Mouse (Mus musculus): Measurements from ENCODE around the gene Lrch3. TPM values are rescaled to one million over a fixed set of nuclear protein-coding genes. Genes with fewer than 3 reads are reported as not detected.
"Not testable (repeated sequence)": the region's sequence is repeated elsewhere in the genome, so short reads cannot be mapped to it uniquely, and the experiment has no call there.

The Lrch3 gene
- polyA plus RNA-seq, 1 experiment = 56.7 TPM

DNA sequence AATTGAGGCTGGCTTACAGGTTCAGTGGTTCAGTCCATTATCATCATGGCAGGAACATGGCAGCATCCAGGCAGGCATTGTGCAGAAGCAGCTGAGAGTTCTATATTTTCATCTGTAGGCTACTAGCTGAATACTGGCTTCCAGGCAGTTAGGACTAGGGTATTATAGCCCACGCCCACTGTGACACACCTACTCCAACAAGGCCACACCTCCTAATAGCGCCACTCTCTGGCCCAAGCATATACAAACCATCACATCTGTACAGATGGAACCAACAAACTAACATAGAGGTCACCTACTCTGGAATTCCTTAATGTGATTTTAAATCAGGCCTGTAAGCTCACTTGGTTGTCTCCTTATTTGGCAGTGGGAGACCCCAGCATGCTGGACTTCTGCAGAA is 134.8 kb downstream of the Lrch3 start:
- Histone ChIP-seq H3K27me3 (ENCODE audit: control insufficient read depth, insufficient read depth, low read length) (no peaks in the 10 kb centered on the region), H3K4me3 (replicated peaks; ENCODE audit: insufficient read depth, low read depth, low read length) (no peak overlapping the region), H3K4me1 (ENCODE audit: control insufficient read depth, insufficient read depth, low read length) (no peaks in the 10 kb centered on the region), H3K27ac (ENCODE audit: insufficient read depth, low read length) (no peak overlapping the region)
- no peak for TF ChIP-seq POLR2A (IDR thresholded peaks at IDR 0.05; ENCODE audit: borderline replicate concordance, insufficient read depth, low read length)
- TF ChIP-seq CTCF (IDR thresholded peaks at IDR 0.05; ENCODE audit: borderline replicate concordance, insufficient read depth, low read depth, low read length) = no peak
- WGBS = 80% methylated on average over 2 of the region's 2 CpGs
- DNase-seq = no peak

DNA sequence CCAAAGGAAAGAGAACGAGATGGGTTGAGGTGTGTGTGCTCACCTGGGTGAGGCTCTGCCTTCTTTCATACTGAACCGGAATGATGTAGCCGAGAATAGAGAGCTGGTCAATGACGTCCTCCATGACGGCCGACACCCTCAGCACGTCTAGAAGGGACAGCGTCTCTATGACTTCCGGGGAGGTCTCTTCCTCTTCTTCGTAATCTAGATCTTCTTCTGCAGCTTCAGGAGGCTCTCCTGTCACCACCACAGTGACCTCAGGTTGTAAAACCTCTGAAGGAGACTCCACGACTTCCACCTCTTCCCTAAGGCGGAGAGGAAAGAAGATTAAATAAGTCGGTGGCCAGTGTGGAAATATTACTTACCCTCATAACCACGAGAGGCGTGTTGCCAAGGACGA is 135.9 kb downstream of the Lrch3 start:
- TF ChIP-seq POLR2A (IDR thresholded peaks at IDR 0.05; ENCODE audit: borderline replicate concordance, insufficient read depth, low read length) (no peak), CTCF (IDR thresholded peaks at IDR 0.05; ENCODE audit: borderline replicate concordance, insufficient read depth, low read depth, low read length) (no peak)
- no peaks in the 10 kb centered on the region for H3K27me3 ChIP-seq (ENCODE audit: control insufficient read depth, insufficient read depth, low read length)
- no peak overlapping the region for H3K27ac ChIP-seq (ENCODE audit: insufficient read depth, low read length)
- H3K4me3 ChIP-seq (replicated peaks; ENCODE audit: insufficient read depth, low read depth, low read length) = no peak overlapping the region
- 91% methylated on average over 16 of the region's 16 CpGs for WGBS
- H3K4me1 ChIP-seq (ENCODE audit: control insufficient read depth, insufficient read depth, low read length) = no peaks in the 10 kb centered on the region
- no peak for DNase-seq

DNA sequence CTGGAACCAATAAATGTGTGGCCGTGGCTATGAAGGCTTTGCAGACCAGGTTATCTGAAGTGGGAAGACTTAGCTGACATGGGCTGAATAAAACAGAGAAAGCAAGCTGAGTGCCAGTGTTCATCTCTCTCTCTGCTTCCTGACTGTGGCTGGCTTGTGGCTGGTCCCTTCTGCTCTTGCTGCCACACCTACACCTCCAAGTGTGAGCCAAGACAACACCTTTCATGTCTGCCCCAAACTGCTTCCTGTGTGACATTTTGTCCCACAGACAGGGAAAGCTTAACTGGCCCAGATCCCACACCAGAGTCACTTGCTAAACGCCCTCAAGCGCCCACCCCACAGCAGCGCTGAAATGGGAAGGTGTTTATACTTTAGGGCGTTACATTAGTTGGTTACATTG is 139.2 kb downstream of the Lrch3 start:
- H3K27ac ChIP-seq (ENCODE audit: insufficient read depth, low read length) = no peak overlapping the region
- no peak overlapping the region for H3K4me3 ChIP-seq (replicated peaks; ENCODE audit: insufficient read depth, low read depth, low read length)
- DNase-seq = no peak
- TF ChIP-seq CTCF (IDR thresholded peaks at IDR 0.05; ENCODE audit: borderline replicate concordance, insufficient read depth, low read depth, low read length) = no peak
- TF ChIP-seq POLR2A (IDR thresholded peaks at IDR 0.05; ENCODE audit: borderline replicate concordance, insufficient read depth, low read length) = no peak
- 74% methylated on average over 5 of the region's 5 CpGs for WGBS
- H3K4me1 ChIP-seq (ENCODE audit: control insufficient read depth, insufficient read depth, low read length) = peaks cover 4% of the 10 kb centered on the region; the same call in 1 of the 2 replicates
- H3K27me3 ChIP-seq (ENCODE audit: control insufficient read depth, insufficient read depth, low read length) = no peaks in the 10 kb centered on the region

DNA sequence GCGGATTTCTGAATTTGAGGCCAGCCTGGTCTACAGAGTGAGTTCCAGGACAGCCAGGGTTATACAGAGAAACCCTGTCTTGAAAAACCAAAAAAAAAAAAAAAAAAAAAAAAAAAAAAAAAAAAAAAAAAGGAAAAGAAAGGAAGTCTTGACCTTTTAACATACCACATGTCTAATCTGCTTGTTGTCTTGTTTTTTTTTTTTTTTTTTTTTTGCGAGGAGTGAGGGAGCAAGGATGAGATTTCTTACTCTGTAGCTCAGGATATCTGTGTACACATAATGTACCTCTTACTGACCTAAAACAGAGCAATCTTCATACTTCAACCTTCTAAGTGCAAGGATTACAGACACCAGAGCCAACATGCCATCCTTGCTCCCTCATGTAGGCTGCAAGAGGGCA is 141.0 kb downstream of the Lrch3 start:
- H3K27ac ChIP-seq (ENCODE audit: insufficient read depth, low read length); H3K4me3 ChIP-seq (replicated peaks; ENCODE audit: insufficient read depth, low read depth, low read length); H3K4me1 ChIP-seq (ENCODE audit: control insufficient read depth, insufficient read depth, low read length); DNase-seq; H3K27me3 ChIP-seq (ENCODE audit: control insufficient read depth, insufficient read depth, low read length): not testable (repeated sequence)
- WGBS = 85% methylated on average over 2 of the region's 2 CpGs

DNA sequence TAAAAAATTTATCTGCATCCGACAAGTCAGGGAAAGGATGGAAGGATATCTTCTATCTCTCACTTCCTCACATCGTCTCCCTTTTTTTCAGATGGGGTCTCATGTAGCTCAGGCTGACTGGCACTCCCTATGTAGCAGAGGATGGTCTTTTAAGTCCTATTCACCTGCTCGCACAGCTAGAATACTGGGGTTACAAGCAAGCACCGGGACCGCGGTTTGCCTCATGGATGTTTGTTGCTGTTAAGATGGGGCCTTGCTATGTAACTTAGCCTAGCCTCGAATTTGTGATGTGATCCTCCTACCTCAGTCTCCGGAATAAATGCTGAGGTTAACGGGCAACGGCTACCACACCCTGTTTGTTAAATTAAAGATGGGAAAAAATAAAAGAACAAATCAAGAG is 141.8 kb downstream of the Lrch3 start:
- Histone ChIP-seq H3K27me3 (ENCODE audit: control insufficient read depth, insufficient read depth, low read length) (no peaks in the 10 kb centered on the region), H3K4me1 (ENCODE audit: control insufficient read depth, insufficient read depth, low read length) (peaks cover 5% of the 10 kb centered on the region; the same call in 1 of the 2 replicates), H3K4me3 (replicated peaks; ENCODE audit: insufficient read depth, low read depth, low read length) (peak overlapping the region; percentile 53), H3K27ac (ENCODE audit: insufficient read depth, low read length) (no peak overlapping the region)
- 11% methylated on average over 10 of the region's 10 CpGs for WGBS
- TF ChIP-seq POLR2A (IDR thresholded peaks at IDR 0.05; ENCODE audit: borderline replicate concordance, insufficient read depth, low read length) = no peak
- TF ChIP-seq CTCF (IDR thresholded peaks at IDR 0.05; ENCODE audit: borderline replicate concordance, insufficient read depth, low read depth, low read length) = no peak
- DNase-seq = peak in 1 of 2 experiments; percentile 30

DNA sequence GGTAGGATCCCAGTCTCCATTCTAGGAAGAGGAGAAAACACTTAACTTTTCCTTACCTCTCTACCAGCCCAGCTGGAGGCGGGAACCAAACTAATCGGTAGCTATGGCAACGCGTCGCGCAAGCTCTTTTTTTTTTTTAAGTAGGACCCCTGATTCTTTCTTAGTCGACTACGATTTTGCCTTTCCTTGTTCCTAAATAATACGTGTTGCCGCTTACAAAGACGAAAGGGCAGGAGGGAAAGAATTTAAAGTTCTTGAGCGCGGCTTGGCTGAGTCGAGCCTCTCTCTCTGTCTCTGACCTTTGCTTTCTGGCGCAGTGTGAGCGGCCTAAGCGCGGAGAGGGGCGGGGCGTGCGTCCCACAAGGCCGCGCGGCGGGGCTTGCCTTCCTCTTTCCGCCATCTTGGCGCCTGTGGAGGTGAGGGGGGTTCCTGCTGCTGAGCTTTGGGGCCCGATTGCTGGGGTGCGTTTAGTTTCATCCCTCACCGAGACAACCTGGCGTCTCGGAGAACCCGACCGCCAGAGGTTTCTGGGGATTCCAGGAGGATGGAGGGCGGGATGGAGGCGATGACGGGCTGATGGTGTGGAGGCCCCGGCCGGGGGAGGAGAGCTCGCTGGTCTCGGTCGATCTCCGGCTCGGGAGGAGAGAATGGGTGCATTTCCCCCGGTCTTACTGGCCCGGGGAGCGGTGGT is 142.3 kb downstream of the Lrch3 start, which contains the start of the genes Iqcg and Rpl35a:
Gene Iqcg, minus strand, starts transcription at position 124 of the 691 bp plus-strand sequence.
Gene Rpl35a, plus strand, starts transcription at position 359 of the 691 bp plus-strand sequence.
- WGBS = under 1% methylated on average over 47 of the region's 47 CpGs
- Histone ChIP-seq H3K27ac (ENCODE audit: insufficient read depth, low read length) (peak within 1 kb of the TSS; percentile 93), H3K4me3 (replicated peaks; ENCODE audit: insufficient read depth, low read depth, low read length) (peak within 1 kb of the TSS; percentile 70), H3K4me1 (ENCODE audit: control insufficient read depth, insufficient read depth, low read length) (peaks cover 5% of the 10 kb centered on the region; the same call in 1 of the 2 replicates), H3K27me3 (ENCODE audit: control insufficient read depth, insufficient read depth, low read length) (no peaks in the 10 kb centered on the region)
- peak; percentile 86 to 94 for DNase-seq
- TF ChIP-seq CTCF (IDR thresholded peaks at IDR 0.05; ENCODE audit: borderline replicate concordance, insufficient read depth, low read depth, low read length) = no peak
- peak; percentile 91 for TF ChIP-seq POLR2A (IDR thresholded peaks at IDR 0.05; ENCODE audit: borderline replicate concordance, insufficient read depth, low read length)

DNA sequence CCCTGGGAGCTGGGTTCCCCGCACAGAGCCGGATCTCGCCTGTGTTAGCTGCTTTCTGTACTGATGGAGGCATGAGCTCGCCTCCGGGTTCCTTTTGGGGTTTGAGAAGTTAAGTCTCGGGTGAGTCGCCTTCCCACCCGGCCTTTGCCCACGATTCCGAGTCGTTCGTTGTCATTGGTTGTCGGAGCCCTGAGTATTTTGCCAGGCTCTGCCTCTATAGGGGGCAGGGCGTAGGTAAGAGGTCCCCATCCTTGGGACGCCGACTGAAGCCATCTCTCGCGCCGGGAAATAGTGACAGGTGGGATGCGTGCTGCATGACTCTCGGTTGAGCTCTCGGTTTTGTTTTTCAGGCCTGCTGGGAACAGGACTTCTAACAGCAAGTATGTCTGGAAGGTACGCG is 142.9 kb downstream of the Lrch3 start:
- Histone ChIP-seq H3K27me3 (ENCODE audit: control insufficient read depth, insufficient read depth, low read length) (no peaks in the 10 kb centered on the region), H3K4me3 (replicated peaks; ENCODE audit: insufficient read depth, low read depth, low read length) (peak overlapping the region; percentile 70), H3K4me1 (ENCODE audit: control insufficient read depth, insufficient read depth, low read length) (peaks cover 5% of the 10 kb centered on the region; the same call in 1 of the 2 replicates), H3K27ac (ENCODE audit: insufficient read depth, low read length) (peak overlapping the region; percentile 93; the same call in 1 of the 2 replicates)
- TF ChIP-seq CTCF (IDR thresholded peaks at IDR 0.05; ENCODE audit: borderline replicate concordance, insufficient read depth, low read depth, low read length) (no peak), POLR2A (IDR thresholded peaks at IDR 0.05; ENCODE audit: borderline replicate concordance, insufficient read depth, low read length) (no peak)
- WGBS = 0% methylated on average over 24 of the region's 24 CpGs
- DNase-seq = no peak

DNA sequence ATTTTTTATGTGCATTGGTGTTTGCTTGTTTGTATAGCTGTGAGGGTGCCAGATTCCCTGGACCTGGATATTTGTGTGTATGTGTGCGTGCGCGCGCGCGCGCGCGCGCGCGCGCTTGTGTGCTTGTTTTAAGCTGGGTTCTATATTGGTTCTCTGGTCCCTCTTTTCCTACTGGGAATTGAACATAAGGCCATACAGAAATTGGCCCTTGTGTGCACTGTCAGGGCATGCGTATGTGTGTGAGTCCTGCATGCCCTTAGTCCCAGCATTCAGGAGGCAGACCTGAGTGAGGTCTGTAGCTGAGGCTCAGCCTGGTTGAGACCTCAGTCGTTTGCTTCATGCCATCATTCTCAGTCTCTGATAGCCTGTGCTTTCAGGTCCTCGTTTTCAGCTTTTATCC is 144.1 kb downstream of the Lrch3 start:
- Histone ChIP-seq H3K27me3 (ENCODE audit: control insufficient read depth, insufficient read depth, low read length) (no peaks in the 10 kb centered on the region), H3K4me3 (replicated peaks; ENCODE audit: insufficient read depth, low read depth, low read length) (peak overlapping the region; percentile 28), H3K4me1 (ENCODE audit: control insufficient read depth, insufficient read depth, low read length) (peaks cover 5% of the 10 kb centered on the region; the same call in 1 of the 2 replicates), H3K27ac (ENCODE audit: insufficient read depth, low read length) (no peak overlapping the region)
- TF ChIP-seq POLR2A (IDR thresholded peaks at IDR 0.05; ENCODE audit: borderline replicate concordance, insufficient read depth, low read length) = no peak
- TF ChIP-seq CTCF (IDR thresholded peaks at IDR 0.05; ENCODE audit: borderline replicate concordance, insufficient read depth, low read depth, low read length) = no peak
- DNase-seq = no peak
- WGBS = 91% methylated on average over 16 of the region's 16 CpGs

DNA sequence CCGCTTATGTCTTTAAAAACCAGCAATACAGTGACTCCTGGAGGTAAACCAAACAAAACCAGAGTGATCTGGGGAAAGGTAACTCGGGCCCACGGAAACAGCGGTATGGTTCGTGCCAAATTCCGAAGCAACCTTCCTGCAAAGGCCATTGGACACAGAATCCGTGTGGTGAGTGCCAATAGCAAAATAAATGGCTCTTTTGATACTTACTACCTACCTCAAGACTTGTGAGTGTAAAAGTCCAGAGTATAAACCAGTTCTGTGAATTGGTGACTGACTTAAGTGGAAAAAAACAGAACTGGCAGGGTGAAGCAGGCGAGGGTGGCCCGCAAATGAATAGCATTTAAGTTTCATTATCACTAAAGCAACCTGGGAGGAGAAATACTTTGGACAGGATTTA is 144.8 kb downstream of the Lrch3 start:
- WGBS = 77% methylated on average over 9 of the region's 9 CpGs
- not testable (repeated sequence) for H3K4me1 ChIP-seq (ENCODE audit: control insufficient read depth, insufficient read depth, low read length); H3K4me3 ChIP-seq (replicated peaks; ENCODE audit: insufficient read depth, low read depth, low read length); DNase-seq; H3K27ac ChIP-seq (ENCODE audit: insufficient read depth, low read length); H3K27me3 ChIP-seq (ENCODE audit: control insufficient read depth, insufficient read depth, low read length)
